Mouse (Mus musculus) liver (tissue): ENCODE measurements at regions not wholly inside any gene's neighbourhood (a gene's known extent, or its start where the extent isn't known, plus 50 kb on each side); places are given as distances from the start of the nearest gene placed in this dataset.

Experiments
- DNase-seq: peaks from one replicate; pipeline ENCODE4 v3.0.0-alpha.2; 2020; ENCODE audit warnings: mixed read lengths

DNA sequence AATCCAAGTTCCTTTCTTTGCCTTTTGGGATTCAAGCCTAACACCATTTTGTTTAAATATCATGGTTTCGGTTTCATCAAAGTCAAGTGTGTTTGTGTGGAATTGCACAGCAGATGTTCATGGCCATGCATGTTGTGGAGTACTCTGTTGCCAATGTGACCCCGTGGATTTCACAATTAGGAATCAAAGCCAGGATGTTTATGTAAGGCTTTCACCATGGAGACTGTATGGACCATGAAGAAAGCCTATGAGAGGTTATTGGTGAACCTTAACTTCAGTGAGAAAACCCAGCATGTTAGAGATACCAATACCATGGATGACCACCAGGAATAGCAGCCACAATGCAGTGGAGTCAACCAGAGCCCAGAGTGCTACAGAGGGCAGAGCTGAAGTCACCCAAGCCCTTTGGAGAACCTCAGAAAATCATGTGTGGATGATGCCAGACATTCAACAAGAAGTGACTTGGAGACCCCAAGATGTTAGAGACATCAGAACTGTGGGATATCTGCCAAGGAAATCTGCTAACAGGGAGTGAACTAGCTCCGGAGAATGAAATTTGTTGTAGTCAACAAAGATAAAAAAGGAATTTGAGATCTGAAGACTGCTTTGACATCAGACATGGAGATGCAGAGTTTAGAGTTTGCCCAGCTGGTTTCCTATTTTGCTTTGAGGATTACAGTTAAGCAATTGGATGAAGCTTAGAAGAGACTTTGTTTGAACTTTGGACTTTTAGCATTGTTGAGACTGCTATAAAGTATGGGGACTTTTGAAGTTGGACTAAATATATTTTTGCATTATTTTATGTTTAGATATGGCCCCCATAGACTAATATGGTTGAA, 615.3 kb downstream of the Tmem182 start:
- DNase-seq, result no peak

GRCm38 (mm10) chr1:41427853-41428252, 622.5 kb downstream of the Tmem182 start:
- no peak for DNase-seq

GRCm38 (mm10) chr1:41431127-41431690, 625.8 kb downstream of the Tmem182 start:
- no peak for DNase-seq

- no peak for DNase-seq
Measured at GRCm38 (mm10) chr1:41435379-41435778, 630.0 kb downstream of the Tmem182 start.

GRCm38 (mm10) chr1:41449972-41450371, 644.6 kb downstream of the Tmem182 start:
- no peak for DNase-seq
